Mouse (Mus musculus): ENCODE data around the gene Fam129b. TPM values are rescaled to one million over a fixed set of nuclear protein-coding genes. Genes with fewer than 3 reads are reported as not detected.
A peak's percentile ranks its signal among the peaks of the same experiment; 100 is the strongest.

Gene Fam129b
- total RNA-seq, 2 experiments from 2014 or later: 22.6 to 26.3 TPM

DNA sequence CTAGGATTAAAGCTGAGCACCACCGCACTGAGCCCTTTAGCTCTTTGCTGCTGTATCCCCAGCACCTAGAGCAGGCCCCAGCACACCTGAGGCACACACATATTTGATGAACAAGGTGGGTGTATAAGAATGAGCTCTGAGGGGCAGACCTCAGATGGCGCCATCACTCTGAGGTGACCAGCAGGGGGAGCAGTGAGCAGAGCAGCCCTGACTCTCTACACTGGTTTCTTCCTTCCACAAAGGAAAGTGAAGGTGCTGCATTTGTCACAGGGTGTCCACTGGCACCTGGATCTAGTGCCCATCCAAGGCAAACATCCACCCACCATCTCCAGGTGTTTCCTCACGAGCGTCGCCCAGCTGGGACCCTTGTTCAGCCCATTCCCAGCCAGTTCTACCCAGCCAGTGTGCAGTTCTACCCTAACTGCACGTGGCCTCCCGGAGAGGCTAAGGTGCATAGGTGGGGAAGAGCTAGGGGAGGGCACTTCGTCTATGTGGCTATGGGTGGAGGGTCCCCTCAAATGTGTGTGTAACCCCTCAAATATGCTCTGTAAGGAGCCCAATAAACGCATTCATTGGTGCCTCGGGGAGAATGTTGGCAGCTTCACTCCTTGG lies 16.8 kb upstream of the Fam129b start:
- peak; percentile 64 to 71 for DNase-seq (ENCODE audit: low spot score in 2 of 2)

- no peak for DNase-seq (ENCODE audit: low spot score in 2 of 2)
Observed at GRCm38 (mm10) chr2:32859622-32860012, 16.3 kb upstream of the Fam129b start.

DNA sequence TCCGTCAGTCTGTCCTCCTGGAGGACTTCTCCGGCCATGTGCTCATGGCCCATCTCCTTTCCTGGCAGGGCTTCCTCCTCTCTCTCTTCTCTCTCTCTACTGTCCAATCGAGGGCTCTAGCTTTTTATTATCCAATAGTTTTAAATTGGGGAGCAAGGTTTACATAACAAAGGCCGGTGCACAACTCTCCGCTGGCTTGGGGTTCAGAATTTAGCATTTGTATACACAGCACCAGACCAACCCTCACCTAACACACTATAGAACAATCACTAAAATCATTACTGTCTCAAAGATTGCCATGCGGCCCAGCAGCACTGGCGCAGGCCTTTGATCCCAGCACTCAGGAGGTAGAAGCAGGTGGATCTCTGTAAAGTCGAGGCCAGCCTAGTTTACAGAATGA lies 15.1 kb upstream of the Fam129b start:
- DNase-seq (ENCODE audit: low spot score in 2 of 2): no peak

GRCm38 (mm10) chr2:32863317-32863716 lies 12.6 kb upstream of the Fam129b start:
- no peak for DNase-seq (ENCODE audit: low spot score in 2 of 2)

DNA sequence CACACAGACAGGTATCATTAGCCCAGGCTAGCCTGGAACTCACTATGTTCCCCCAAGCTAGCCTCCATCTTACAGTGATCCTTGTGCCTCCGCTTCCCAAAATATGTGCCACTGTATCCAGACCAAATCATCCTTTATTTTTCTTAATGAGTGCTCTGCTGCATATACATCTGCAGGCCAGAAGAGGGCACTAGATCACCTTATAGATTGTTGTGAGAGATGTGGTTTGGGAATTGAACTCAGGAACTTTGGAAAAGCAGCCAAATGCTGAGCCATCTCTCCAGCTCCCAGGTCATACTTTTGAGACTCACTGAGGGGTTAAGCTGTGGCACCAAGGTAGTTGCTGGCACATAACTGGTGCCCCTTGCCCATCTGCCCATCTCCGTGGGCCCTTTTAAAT lies 11.2 kb upstream of the Fam129b start:
- peak in 1 of 2 experiments; percentile 45 for DNase-seq (ENCODE audit: low spot score in 2 of 2)

DNA sequence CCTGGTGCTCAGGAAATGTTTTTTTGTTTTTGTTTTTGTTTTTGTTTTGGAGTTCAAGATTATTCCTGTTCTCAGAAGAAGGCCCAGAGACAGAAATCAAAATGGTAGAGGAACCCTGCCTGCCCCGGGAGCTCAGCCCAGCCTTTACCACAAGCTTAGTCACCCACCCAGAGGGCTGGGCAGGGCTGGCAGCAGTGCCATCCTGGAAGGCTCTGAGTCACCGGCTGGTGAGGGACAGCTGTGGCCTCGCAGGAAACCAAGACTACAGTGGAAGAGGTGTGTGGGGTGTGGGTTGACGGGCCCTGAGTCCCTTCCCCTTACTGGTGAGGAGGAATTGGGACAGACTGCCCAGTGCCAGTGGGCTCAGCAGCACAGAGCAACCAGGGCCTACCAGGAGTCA lies 8.6 kb upstream of the Fam129b start:
- no peak for DNase-seq (ENCODE audit: low spot score in 2 of 2)

DNA sequence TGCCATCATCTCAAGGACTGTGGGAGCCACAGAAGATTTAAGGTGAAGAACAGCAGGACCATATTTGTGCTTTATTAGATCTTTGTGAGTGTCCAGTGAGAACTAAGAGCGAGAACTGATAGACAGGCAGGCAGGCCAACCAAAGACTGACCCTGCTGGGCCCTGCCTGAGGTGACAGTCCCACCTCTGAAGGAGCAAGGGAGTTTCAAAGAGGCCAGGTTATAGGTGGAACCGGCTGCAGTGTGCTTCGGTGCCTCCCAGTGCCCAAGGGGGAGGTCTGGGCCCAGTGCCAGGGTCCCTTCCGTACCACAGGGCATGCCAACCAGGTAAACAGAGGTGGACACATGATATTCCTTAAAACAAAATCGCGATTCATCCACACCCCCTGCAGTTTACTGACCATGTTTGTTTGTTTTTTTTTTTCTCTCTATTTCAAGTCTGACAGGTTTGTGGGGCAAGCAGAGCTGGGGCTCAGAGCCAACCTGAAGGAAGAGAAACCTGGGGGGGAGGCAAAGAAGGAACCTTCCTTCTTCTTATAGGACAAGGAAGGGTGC lies 6.1 kb upstream of the Fam129b start:
- DNase-seq (ENCODE audit: low spot score in 2 of 2): no peak

DNA sequence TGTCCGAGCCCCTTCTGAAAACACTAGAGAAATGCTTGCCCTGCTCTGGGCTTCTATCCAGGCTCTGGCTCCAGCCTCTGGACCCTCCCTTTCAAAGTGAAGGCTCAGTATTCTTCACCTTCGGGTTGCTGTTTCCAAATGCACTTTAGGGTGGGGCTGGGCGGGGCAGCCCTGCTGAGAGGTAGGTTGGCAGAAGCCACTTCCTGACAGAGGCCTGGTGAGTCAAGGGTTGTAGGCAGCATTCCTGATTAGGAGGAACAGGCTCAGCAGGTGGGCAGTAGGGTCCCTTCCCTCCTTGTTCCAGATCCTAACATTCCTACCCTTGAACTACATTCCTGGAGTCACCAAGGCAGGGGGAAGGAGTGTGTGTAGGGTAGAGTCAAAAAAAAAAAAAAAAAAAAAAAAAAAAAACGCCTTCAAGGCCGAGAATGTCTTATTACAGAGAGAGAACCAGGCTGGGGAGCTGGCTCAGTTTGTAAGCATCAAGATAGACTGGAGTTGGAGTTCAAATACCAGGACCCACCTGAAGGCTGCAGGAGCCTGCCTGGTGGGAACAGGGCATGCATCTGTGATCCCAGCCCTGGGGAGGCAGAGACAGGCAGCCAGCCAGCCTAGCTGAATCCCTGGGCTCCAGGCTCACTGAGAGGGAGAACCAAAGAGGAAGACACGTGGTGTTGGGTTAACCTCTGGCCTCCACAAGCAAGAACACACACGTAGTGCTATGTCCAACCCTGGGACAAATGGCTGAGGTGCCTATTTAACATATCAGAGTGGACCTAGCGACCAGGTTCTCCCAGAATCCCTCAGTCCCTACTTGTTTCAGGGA lies 5.4 kb upstream of the Fam129b start:
- DNase-seq (ENCODE audit: low spot score in 2 of 2): no peak

DNA sequence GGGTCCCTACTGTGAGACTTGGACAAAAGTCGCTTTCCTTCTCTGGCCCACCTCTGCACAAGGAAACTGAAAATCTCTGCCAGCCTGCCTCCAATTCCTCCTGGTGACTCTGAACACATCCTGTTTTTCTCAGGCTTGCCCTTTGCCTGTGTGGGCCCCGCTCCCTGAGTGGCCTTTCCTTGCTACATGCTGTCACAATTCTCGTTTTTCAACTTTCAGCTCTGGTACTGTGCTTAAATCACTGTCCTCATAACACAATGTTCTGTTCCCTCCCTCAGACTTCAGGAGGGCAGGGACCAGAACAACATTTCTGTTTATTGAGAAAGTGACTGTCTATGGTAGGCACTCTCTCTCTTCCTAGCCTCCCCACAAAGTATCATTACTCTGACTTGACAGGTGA lies 1.8 kb upstream of the Fam129b start:
- no peak for DNase-seq (ENCODE audit: low spot score in 2 of 2)

GRCm38 (mm10) chr2:32874951-32875674 lies 801 bp upstream of the Fam129b start:
- no peak for DNase-seq (ENCODE audit: low spot score in 2 of 2)

GRCm38 (mm10) chr2:32876490-32877302 lies 782 bp downstream of the Fam129b start:
- no peak for DNase-seq (ENCODE audit: low spot score in 2 of 2)

GRCm38 (mm10) chr2:32877303-32877702 lies 1.4 kb downstream of the Fam129b start:
- no peak for DNase-seq (ENCODE audit: low spot score in 2 of 2)

DNA sequence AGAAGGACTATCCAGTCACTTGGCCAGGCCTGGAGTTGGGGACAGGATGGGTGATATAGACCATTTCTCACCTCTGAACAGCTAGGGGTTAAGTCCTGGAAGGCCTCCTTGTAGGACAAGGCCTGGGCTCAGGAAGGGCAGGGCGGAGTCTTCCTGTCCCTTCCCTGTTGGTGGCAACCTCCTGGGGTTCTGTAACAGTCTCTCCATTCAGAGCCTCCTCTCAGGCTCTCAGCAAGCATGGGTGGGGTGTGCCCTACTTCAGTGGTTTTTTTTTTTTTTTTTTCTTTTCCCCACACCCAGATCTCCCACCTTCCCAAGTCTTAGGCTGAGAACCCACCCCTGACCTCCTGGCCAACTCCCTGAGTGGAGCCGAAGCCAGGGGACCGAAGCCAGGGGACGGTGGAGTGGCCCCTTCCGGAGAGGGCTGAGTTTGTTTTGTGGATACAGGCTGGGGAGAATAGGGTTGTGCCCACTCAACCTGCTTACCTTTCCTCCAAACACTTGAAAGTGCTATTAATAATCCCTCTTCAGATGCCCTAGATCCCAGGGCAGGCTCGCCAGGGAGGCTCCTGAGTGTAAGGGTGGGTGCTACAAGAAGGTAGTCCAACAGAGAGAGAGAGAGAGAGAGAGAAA lies 2.0 kb downstream of the Fam129b start:
- DNase-seq (ENCODE audit: low spot score in 2 of 2): no peak

DNA sequence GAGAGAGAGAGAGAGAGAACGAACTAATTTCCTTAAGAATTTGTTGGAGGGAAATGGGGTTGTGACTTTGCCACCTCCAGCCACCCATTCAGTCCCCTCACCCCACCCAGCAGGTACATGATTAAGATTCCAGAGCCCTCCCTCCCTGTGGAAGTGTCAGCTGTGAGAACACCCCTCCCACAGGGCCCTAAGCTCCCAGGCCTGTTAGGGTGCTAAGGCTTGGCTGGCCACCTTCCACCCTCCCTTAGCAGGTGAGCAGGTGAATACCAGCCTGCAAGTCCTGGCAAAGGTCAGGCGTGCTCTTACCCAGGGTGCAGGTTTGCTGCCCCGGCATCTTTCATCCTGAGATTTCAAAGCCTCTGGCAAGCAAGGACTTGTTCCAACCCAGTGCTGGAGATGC lies 2.5 kb downstream of the Fam129b start:
- no peak for DNase-seq (ENCODE audit: low spot score in 2 of 2)

DNA sequence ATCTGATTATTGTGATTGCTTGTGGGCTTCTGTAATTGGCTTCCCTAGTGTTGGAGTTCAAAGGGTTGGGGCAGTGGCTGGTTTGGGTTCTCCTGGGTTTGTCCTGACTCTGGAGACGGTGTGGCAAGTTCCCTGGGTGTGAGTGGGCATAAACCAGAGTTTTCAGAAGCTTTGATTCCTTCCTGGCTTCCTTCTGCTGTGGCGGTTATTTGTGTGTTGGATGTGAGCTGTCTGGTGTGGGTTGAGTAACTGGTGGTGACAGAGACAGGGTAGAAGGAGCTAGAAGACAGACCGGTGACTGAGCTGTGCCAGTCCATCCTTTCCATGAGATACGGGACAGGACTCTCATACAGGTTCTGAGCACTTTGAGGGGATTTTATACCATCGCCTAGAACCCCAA lies 3.7 kb downstream of the Fam129b start:
- no peak for DNase-seq (ENCODE audit: low spot score in 2 of 2)

DNA sequence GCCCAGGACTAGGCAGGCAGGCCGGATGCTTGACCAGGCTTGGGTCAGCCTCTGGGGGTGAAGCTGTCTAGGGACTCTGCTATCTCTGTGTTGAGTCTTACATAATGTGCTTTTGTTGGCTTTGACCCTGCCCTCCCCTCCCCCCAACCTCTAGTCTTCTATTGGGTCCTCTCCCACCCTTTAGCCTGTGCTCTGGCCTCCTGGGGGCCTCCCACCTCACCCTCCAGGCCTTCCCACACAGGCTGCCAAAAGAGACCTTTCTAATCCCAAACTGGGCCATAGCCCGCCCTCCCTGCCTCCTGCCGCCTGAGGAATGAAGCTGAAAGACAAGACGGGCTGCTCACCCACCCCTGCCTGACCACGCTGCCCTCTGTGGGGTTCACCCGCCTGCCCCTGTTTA lies 5.1 kb downstream of the Fam129b start:
- no peak for DNase-seq (ENCODE audit: low spot score in 2 of 2)

- DNase-seq (ENCODE audit: low spot score in 2 of 2): no peak
Observed at GRCm38 (mm10) chr2:32881723-32882122, 5.8 kb downstream of the Fam129b start.

GRCm38 (mm10) chr2:32882283-32883043 lies 6.5 kb downstream of the Fam129b start:
- no peak for DNase-seq (ENCODE audit: low spot score in 2 of 2)

GRCm38 (mm10) chr2:32884745-32885144 lies 8.8 kb downstream of the Fam129b start:
- no peak for DNase-seq (ENCODE audit: low spot score in 2 of 2)

DNA sequence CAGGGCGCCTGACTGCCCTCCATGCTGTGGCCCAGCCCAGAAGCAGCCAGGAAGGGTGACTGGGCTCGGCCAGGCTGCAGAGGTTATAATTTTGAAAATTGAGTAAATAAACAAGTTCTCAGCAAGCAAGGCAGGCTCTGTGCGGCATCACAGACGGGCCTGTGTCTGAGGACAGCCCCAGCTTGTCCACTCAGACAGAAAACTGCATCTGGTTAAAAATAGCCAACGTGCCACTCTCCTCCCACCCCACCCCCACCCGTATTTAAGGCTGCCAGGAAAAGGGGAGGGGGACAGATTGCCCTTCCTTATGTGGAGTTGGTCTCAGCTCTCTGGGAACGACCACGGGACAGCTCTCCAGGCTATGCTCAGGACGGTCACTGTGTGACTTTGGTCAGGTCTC lies 12.1 kb downstream of the Fam129b start:
- DNase-seq (ENCODE audit: low spot score in 2 of 2): no peak
